In genomic region chr5:107597301-107598077, GRCm38 (mm10) we compare ENCODE assay signal across 8 mouse cellular contexts. TPM values are rescaled to one million over a fixed set of nuclear protein-coding genes. Genes with fewer than 3 reads are reported as not detected.
DNase-seq lines count a peak whose midpoint lies in the region; ATAC-seq and TF ChIP-seq lines count a peak whose summit lies in the region.

TSS of gene Rpap2 (plus strand) at chr5:107597373.
TSS of gene Glmn (minus strand) at chr5:107597888.

- H3K4me1 ChIP-seq in bone marrow macrophage, adult 2 months (ENCODE audit: control insufficient read depth, insufficient read depth, low read length) = peaks cover 12% of the 10 kb centered on the region
- H3K4me1 ChIP-seq in embryonic fibroblast, embryonic 13.5 days (ENCODE audit: control insufficient read depth, insufficient read depth, low read length) = no peaks in the 10 kb centered on the region
- H3K4me1 ChIP-seq in kidney, embryonic 14.5 days (ENCODE audit: control insufficient read depth, insufficient read depth, low read length) = no peaks in the 10 kb centered on the region
- peaks cover 5% of the 10 kb centered on the region for H3K4me1 ChIP-seq in limb, embryonic 15.5 days

- no peak for TF ChIP-seq POLR2A in bone marrow macrophage, adult 2 months (IDR thresholded peaks at IDR 0.05; ENCODE audit: borderline replicate concordance, low read depth, low read length)
- TF ChIP-seq POLR2A in embryonic fibroblast, embryonic 13.5 days (IDR thresholded peaks at IDR 0.05; ENCODE audit: low read depth, low read length) = peak; percentile 80

- no peaks in the 10 kb centered on the region for H3K27me3 ChIP-seq in kidney, embryonic 14.5 days (ENCODE audit: control insufficient read depth, insufficient read depth, low read length)
- no peaks in the 10 kb centered on the region for H3K27me3 ChIP-seq in limb, embryonic 15.5 days

- peaks cover 13% of the 10 kb centered on the region for H3K36me3 ChIP-seq in kidney, embryonic 14.5 days (ENCODE audit: control insufficient read depth, insufficient read depth, low read length)
- peaks cover 15% of the 10 kb centered on the region for H3K36me3 ChIP-seq in limb, embryonic 15.5 days

- no peak; the same call in 1 of the 2 replicates for TF ChIP-seq CTCF in bone marrow macrophage, adult 2 months (IDR thresholded peaks at IDR 0.05; ENCODE audit: low read depth, low read length)
- TF ChIP-seq CTCF in embryonic fibroblast, embryonic 13.5 days (IDR thresholded peaks at IDR 0.05; ENCODE audit: borderline replicate concordance, insufficient read depth, low read length) = no peak

- peak within 1 kb of the TSS; percentile 78 for H3K4me2 ChIP-seq in kidney, embryonic 14.5 days (replicated peaks; ENCODE audit: low read depth, low read length)
- peak within 1 kb of the TSS; percentile 51 for H3K4me2 ChIP-seq in limb, embryonic 15.5 days

- DNase-seq in A20 (ENCODE audit: low read depth, low spot score) = peak; percentile 90
- peak; percentile 76 to 81 for DNase-seq in heart, adult 9 months (ENCODE audit: low spot score in 2 of 2)
- peak; percentile 27 to 63 for DNase-seq in monocyte, adult 2 months (ENCODE audit: low read depth in 1 of 2, low spot score in 2 of 2)
- DNase-seq in spleen, postnatal 36 days (ENCODE audit: low spot score in 2 of 2) = peak; percentile 84

- peak within 1 kb of the TSS; percentile 100 for H3K4me3 ChIP-seq in bone marrow macrophage, adult 2 months (ENCODE audit: insufficient read depth, low read length)
- peak within 1 kb of the TSS; percentile 70 for H3K4me3 ChIP-seq in embryonic fibroblast, embryonic 13.5 days (ENCODE audit: insufficient read depth, low read length)
- H3K4me3 ChIP-seq in kidney, embryonic 14.5 days (ENCODE audit: low read length) = peak within 1 kb of the TSS; percentile 73
- H3K4me3 ChIP-seq in limb, embryonic 15.5 days = peak within 1 kb of the TSS; percentile 81

- peak within 1 kb of the TSS; percentile 84 for H3K27ac ChIP-seq in bone marrow macrophage, adult 2 months (ENCODE audit: insufficient read depth, low read depth, low read length)
- H3K27ac ChIP-seq in embryonic fibroblast, embryonic 13.5 days (ENCODE audit: insufficient read depth, low read length) = peak within 1 kb of the TSS; percentile 44
- peak within 1 kb of the TSS; percentile 83 for H3K27ac ChIP-seq in kidney, embryonic 14.5 days (ENCODE audit: low read depth, low read length)
- peak within 1 kb of the TSS; percentile 88 for H3K27ac ChIP-seq in limb, embryonic 15.5 days

- WGBS in kidney, embryonic 14.5 days = under 1% methylated on average over 46 of the region's 64 CpGs
- under 1% methylated on average over 47 of the region's 64 CpGs for WGBS in limb, embryonic 15.5 days

- H3K9ac ChIP-seq in kidney, embryonic 14.5 days (ENCODE audit: low read depth, low read length) = peak within 1 kb of the TSS; percentile 78
- H3K9ac ChIP-seq in limb, embryonic 15.5 days = peak within 1 kb of the TSS; percentile 68

- H3K9me3 ChIP-seq in kidney, embryonic 14.5 days (ENCODE audit: control insufficient read depth, low read length) = no peaks in the 10 kb centered on the region
- H3K9me3 ChIP-seq in limb, embryonic 15.5 days = no peaks in the 10 kb centered on the region

- ATAC-seq in kidney, embryonic 14.5 days (ENCODE audit: low FRiP score, low TSS enrichment) = peak; percentile 97
- ATAC-seq in limb, embryonic 15.5 days (ENCODE audit: insufficient number of reproducible peaks, low FRiP score, low TSS enrichment, low read depth) = peak; percentile 94

RNA-seq across cellular contexts. Expression of gene Rpap2, which starts in this region (rescaled TPM):
- polyA plus RNA-seq in bone marrow macrophage, adult 2 months (2012; ENCODE audit: insufficient read depth, insufficient read length, missing spikeins) = 11.2 and 11.7 TPM in 2 replicates
- polyA plus RNA-seq in embryonic fibroblast, embryonic 13.5 days (2011; ENCODE audit: insufficient read length, low read depth, missing spikeins) = 17.5 and 18.1 TPM in 2 replicates
- polyA plus RNA-seq in kidney, embryonic 14.5 days (2014; fragmentation: Nextera tagmentation; extraction: Ambion mirVana) = 17.4 and 18.5 TPM in 2 replicates
- polyA plus RNA-seq in limb, embryonic 15.5 days (2015; fragmentation: Nextera tagmentation; extraction: Ambion mirVana) = 18.4 and 18.7 TPM in 2 replicates

RNA-seq across cellular contexts. Expression of gene Glmn, which starts in this region (rescaled TPM):
- 11.1 and 13.9 TPM in 2 replicates for polyA plus RNA-seq in bone marrow macrophage, adult 2 months (2012; ENCODE audit: insufficient read depth, insufficient read length, missing spikeins)
- 12.5 and 13.5 TPM in 2 replicates for polyA plus RNA-seq in embryonic fibroblast, embryonic 13.5 days (2011; ENCODE audit: insufficient read length, low read depth, missing spikeins)
- polyA plus RNA-seq in kidney, embryonic 14.5 days (2014; fragmentation: Nextera tagmentation; extraction: Ambion mirVana) = 37.3 and 43.6 TPM in 2 replicates
- polyA plus RNA-seq in limb, embryonic 15.5 days (2015; fragmentation: Nextera tagmentation; extraction: Ambion mirVana) = 27.4 and 29.7 TPM in 2 replicates

Comparison
In these comparisons a context has a peak if more than half of its experiments do, and no peak if none do; other contexts are left out.
1. Peak in every context shown above with its lines: DNase-seq, ATAC-seq, H3K4me3 ChIP-seq and H3K27ac ChIP-seq.